8 mouse cellular contexts compared by ENCODE assay signal in genomic region chr16:87784405-87784994, GRCm38 (mm10).
DNase-seq lines count a peak whose midpoint lies in the region; ATAC-seq lines count a peak whose summit lies in the region.
"Had no signal": no experiment of that assay in that cellular context is flagged by ENCODE, and none has a peak within 500 bp of the region (broad histone marks: within the 10 kb centered on the region; RNA-seq: fewer than 3 reads in every experiment).

No protein-coding gene starts in this region.

- peak overlapping the region; percentile 18 for H3K4me3 ChIP-seq in heart, embryonic 15.5 days
- H3K4me3 ChIP-seq: liver, embryonic 13.5 days had no signal

- no peaks in the 10 kb centered on the region for H3K36me3 ChIP-seq in heart, embryonic 15.5 days
- H3K36me3 ChIP-seq: liver, embryonic 13.5 days had no signal

- H3K9me3 ChIP-seq in heart, embryonic 15.5 days (replicated peaks): no peaks in the 10 kb centered on the region
- H3K9me3 ChIP-seq: liver, embryonic 13.5 days had no signal

- H3K27ac ChIP-seq in heart, embryonic 15.5 days: peak overlapping the region; percentile 54
- H3K27ac ChIP-seq: liver, embryonic 13.5 days had no signal

- peak; percentile 71 for ATAC-seq in heart, embryonic 15.5 days (replicated peaks; ENCODE audit: insufficient number of reproducible peaks, insufficient read depth, low FRiP score, low read depth)

- H3K4me2 ChIP-seq in heart, embryonic 15.5 days: peak overlapping the region; percentile 46
- H3K4me2 ChIP-seq: liver, embryonic 13.5 days had no signal

- H3K4me1 ChIP-seq in heart, embryonic 15.5 days (replicated peaks): peaks cover 12% of the 10 kb centered on the region; the same call in 1 of the 2 replicates
- H3K4me1 ChIP-seq: liver, embryonic 13.5 days had no signal

- whole genome bisulfite sequencing in heart, embryonic 15.5 days: 29% methylated on average over 13 of the region's 13 CpGs

- H3K9ac ChIP-seq in heart, embryonic 15.5 days: no peak overlapping the region
- H3K9ac ChIP-seq: liver, embryonic 13.5 days had no signal

- H3K27me3 ChIP-seq in heart, embryonic 15.5 days: no peaks in the 10 kb centered on the region
- H3K27me3 ChIP-seq: liver, embryonic 13.5 days had no signal

- DNase-seq in 3134 (ENCODE audit: extremely low read depth, insufficient read length, low spot score): peak; percentile 64
- peak; percentile 7 for DNase-seq in ES-CJ7 (ENCODE audit: low read depth, low spot score)
- DNase-seq in kidney, postnatal 36 days: peak; percentile 52 to 53
- DNase-seq in retina, embryonic 14.5 days (ENCODE audit: low spot score): no peak
- DNase-seq in thymus, postnatal 10 days (ENCODE audit: low spot score in 2 of 2): no peak
- no peak for DNase-seq in right cerebral cortex, postnatal 14 days
- DNase-seq: liver, embryonic 13.5 days had no signal

Comparison
In these comparisons a context has a peak if more than half of its experiments do, and no peak if none do; other contexts are left out.
1. DNase-seq: peak in 3134 (single experiment), ES-CJ7 (single experiment) and kidney, postnatal 36 days (2 of 2); none in retina, embryonic 14.5 days (single experiment), thymus, postnatal 10 days (0 of 2) and right cerebral cortex, postnatal 14 days (single experiment).